Mouse (Mus musculus): ENCODE data around the gene Pdzd9.
"Not testable (repeated sequence)": the region's sequence is repeated elsewhere in the genome, so short reads cannot be mapped to it uniquely, and the experiment has no call there.

Pdzd9 gene

GRCm38 (mm10) chr7:120670153-120670875 lies at the start of gene Pdzd9:
TSS of gene Pdzd9 (minus strand) at chr7:120670343.
- DNase-seq (ENCODE audit: extremely low spot score, low read depth, low spot score), result peak; percentile 69

GRCm38 (mm10) chr7:120717261-120717660 lies 47.1 kb upstream of the Pdzd9 start:
- no peak for DNase-seq (ENCODE audit: extremely low spot score, low read depth, low spot score)

- not testable (repeated sequence) for DNase-seq (ENCODE audit: extremely low spot score, low read depth, low spot score)
Measured at GRCm38 (mm10) chr7:120713951-120714350, 43.8 kb upstream of the Pdzd9 start.

- DNase-seq (ENCODE audit: extremely low spot score, low read depth, low spot score), result no peak
Measured at GRCm38 (mm10) chr7:120713225-120713624, 43.1 kb upstream of the Pdzd9 start.

GRCm38 (mm10) chr7:120712071-120712470 lies 41.9 kb upstream of the Pdzd9 start:
- DNase-seq (ENCODE audit: extremely low spot score, low read depth, low spot score), result no peak

- no peak for DNase-seq (ENCODE audit: extremely low spot score, low read depth, low spot score)
Measured at GRCm38 (mm10) chr7:120703888-120704287, 33.7 kb upstream of the Pdzd9 start.

- DNase-seq (ENCODE audit: extremely low spot score, low read depth, low spot score), result no peak
Measured at GRCm38 (mm10) chr7:120699586-120699985, 29.4 kb upstream of the Pdzd9 start.

- DNase-seq (ENCODE audit: extremely low spot score, low read depth, low spot score), result no peak
Measured at GRCm38 (mm10) chr7:120696331-120696730, 26.2 kb upstream of the Pdzd9 start.

- no peak for DNase-seq (ENCODE audit: extremely low spot score, low read depth, low spot score)
Measured at GRCm38 (mm10) chr7:120695641-120696040, 25.5 kb upstream of the Pdzd9 start.

- no peak for DNase-seq (ENCODE audit: extremely low spot score, low read depth, low spot score)
Measured at GRCm38 (mm10) chr7:120695196-120695595, 25.1 kb upstream of the Pdzd9 start.

GRCm38 (mm10) chr7:120693831-120694375 lies 23.8 kb upstream of the Pdzd9 start:
- DNase-seq (ENCODE audit: extremely low spot score, low read depth, low spot score), result no peak

GRCm38 (mm10) chr7:120690634-120691033 lies 20.5 kb upstream of the Pdzd9 start:
- no peak for DNase-seq (ENCODE audit: extremely low spot score, low read depth, low spot score)

GRCm38 (mm10) chr7:120685227-120685626 lies 15.1 kb upstream of the Pdzd9 start:
- DNase-seq (ENCODE audit: extremely low spot score, low read depth, low spot score), result no peak

GRCm38 (mm10) chr7:120684731-120685161 lies 14.6 kb upstream of the Pdzd9 start:
- no peak for DNase-seq (ENCODE audit: extremely low spot score, low read depth, low spot score)

- no peak for DNase-seq (ENCODE audit: extremely low spot score, low read depth, low spot score)
Measured at GRCm38 (mm10) chr7:120682002-120682401, 11.9 kb upstream of the Pdzd9 start.

GRCm38 (mm10) chr7:120679023-120679422 lies 8.9 kb upstream of the Pdzd9 start:
- DNase-seq (ENCODE audit: extremely low spot score, low read depth, low spot score), result no peak

GRCm38 (mm10) chr7:120677764-120678531 lies 7.8 kb upstream of the Pdzd9 start:
- DNase-seq (ENCODE audit: extremely low spot score, low read depth, low spot score), result no peak

GRCm38 (mm10) chr7:120677001-120677643 lies 7.0 kb upstream of the Pdzd9 start, which contains the start of gene Mosmo:
TSS of gene Mosmo (plus strand) at chr7:120677618.
- peak; percentile 26 for DNase-seq (ENCODE audit: extremely low spot score, low read depth, low spot score)

- DNase-seq (ENCODE audit: extremely low spot score, low read depth, low spot score), result no peak
Measured at GRCm38 (mm10) chr7:120671271-120671670, 1.1 kb upstream of the Pdzd9 start.

GRCm38 (mm10) chr7:120662079-120662478 lies 8.1 kb downstream of the Pdzd9 start:
- no peak for DNase-seq (ENCODE audit: extremely low spot score, low read depth, low spot score)

- DNase-seq (ENCODE audit: extremely low spot score, low read depth, low spot score), result no peak
Measured at GRCm38 (mm10) chr7:120647849-120648248, 22.3 kb downstream of the Pdzd9 start.

Data from hindlimb bud, embryonic 11.5 days (tissue).